Mouse (Mus musculus): Measurements from ENCODE around the gene Washc3.

DNA sequence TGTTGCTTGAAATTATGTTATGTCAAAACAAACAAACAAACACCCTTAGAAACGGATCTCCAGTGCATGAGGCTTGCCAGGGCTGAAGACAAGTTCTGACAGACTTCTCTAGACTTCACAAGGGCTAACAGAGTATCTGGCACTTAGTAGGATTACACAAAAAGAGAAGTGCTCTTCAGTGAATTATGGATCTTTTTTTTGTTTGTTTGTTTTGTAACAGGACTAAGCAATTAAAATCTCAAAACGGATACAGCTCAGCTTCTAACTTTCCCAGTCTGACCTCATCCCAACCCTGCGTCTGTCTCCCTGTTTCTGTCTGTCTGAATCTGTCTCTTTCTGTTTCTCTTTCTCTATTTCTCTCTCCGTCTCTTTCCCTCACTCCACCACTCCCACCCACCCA lies 352 bp upstream of the Washc3 start:
- no peak for TF ChIP-seq CTCF (IDR thresholded peaks at IDR 0.05; ENCODE audit: extremely low read depth, insufficient read depth, low read length)
- TF ChIP-seq POLR2A (IDR thresholded peaks at IDR 0.05; ENCODE audit: extremely low read depth, insufficient read depth, low read length), result no peak
